Mouse (Mus musculus) forebrain, embryonic 10.5 days (tissue): ENCODE measurements around the gene Psmb3. TPM values are rescaled to one million over a fixed set of nuclear protein-coding genes. Genes with fewer than 3 reads are reported as not detected.

Experiments
- DNase-seq: peaks from one replicate; pipeline ENCODE4 v3.0.0-alpha.2; 2017; ENCODE audit warnings: low spot score; ENCODE audit errors: extremely low spot score
- H3K27ac ChIP-seq: fragments of 300-500 bp; sonication (generic); 2 replicates; pipeline ENCODE4 v1.5.1; 2016; ENCODE audit warnings: mild to moderate bottlenecking
- H3K27me3 ChIP-seq: fragments of 300-500 bp; sonication (generic); 2 replicates; pipeline ENCODE4 v1.6.1; 2016; ENCODE audit warnings: mild to moderate bottlenecking; ENCODE audit not compliant: poor library complexity, severe bottlenecking
- H3K36me3 ChIP-seq: fragments of 300-500 bp; sonication (generic); replicated peaks from 2 replicates; pipeline ENCODE4 v1.6.1; 2016; ENCODE audit warnings: mild to moderate bottlenecking, moderate library complexity
- H3K4me1 ChIP-seq: fragments of 300-500 bp; sonication (generic); 2 replicates; pipeline ENCODE4 v1.6.1; 2016
- H3K4me3 ChIP-seq: fragments of 300-500 bp; sonication (generic); 2 replicates; pipeline ENCODE4 v1.5.1; 2016; ENCODE audit warnings: mild to moderate bottlenecking, moderate library complexity
- H3K9me3 ChIP-seq: fragments of 300-500 bp; sonication (generic); 2 replicates; pipeline ENCODE4 v1.6.1; 2016; ENCODE audit warnings: mild to moderate bottlenecking, moderate library complexity
- WGBS: fragments of 180-500 bp; shearing (Covaris S2); methylation state at CpG from one replicate; pipeline ENCODE4 v1.1.7; 2016; 5-methylcytosine and 5-hydroxymethylcytosine counted together
- microRNA-seq: library from miRNA; unstranded; fragments of <30 nt; microRNA quantifications from one replicate; pipeline ENCODE4, GENCODE M21; 2017
- polyA plus RNA-seq: library from polyadenylated mRNA; unstranded; fragments of >200 nt; fragmentation: Nextera tagmentation; extraction: Ambion mirVana; gene quantifications from 2 replicates; pipeline ENCODE4 v1.2.1, GENCODE M21; 2016

Psmb3 gene
- polyA plus RNA-seq, 1 experiment from 2014 or later: 627 TPM

- Histone ChIP-seq H3K27me3 (no peaks in the 10 kb centered on the region), H3K9me3 (no peaks in the 10 kb centered on the region), H3K4me3 (no peak overlapping the region), H3K4me1 (no peaks in the 10 kb centered on the region), H3K36me3 (peaks cover 94% of the 10 kb centered on the region), H3K27ac (no peak overlapping the region)
- WGBS: 94% methylated on average over 1 of the region's 1 CpGs
- DNase-seq: no peak
These were observed 54.9 kb downstream of the Psmb3 start for GRCm38 (mm10) chr11:97758125-97758524.

- no peak overlapping the region for H3K4me3 ChIP-seq
- H3K4me1 ChIP-seq: no peaks in the 10 kb centered on the region
- WGBS: 90% methylated on average over 6 of the region's 6 CpGs
- no peak overlapping the region for H3K27ac ChIP-seq
- H3K9me3 ChIP-seq: no peaks in the 10 kb centered on the region
- peaks cover 93% of the 10 kb centered on the region for H3K36me3 ChIP-seq
- no peak for DNase-seq
- no peaks in the 10 kb centered on the region for H3K27me3 ChIP-seq
These were observed 55.7 kb downstream of the Psmb3 start for GRCm38 (mm10) chr11:97758942-97759341.

GRCm38 (mm10) chr11:97761638-97762037 lies 58.4 kb downstream of the Psmb3 start:
- Histone ChIP-seq H3K4me3 (no peak overlapping the region), H3K4me1 (peaks cover 16% of the 10 kb centered on the region), H3K27ac (no peak overlapping the region), H3K27me3 (no peaks in the 10 kb centered on the region), H3K9me3 (no peaks in the 10 kb centered on the region), H3K36me3 (peaks cover 75% of the 10 kb centered on the region)
- no peak for DNase-seq

Small RNA genes within 50 kb of the gene (microRNA-seq; reads per million reads assigned to microRNA genes)
- gene Gm24158: 0.90 reads per million
- 0.90 reads per million for gene Mir6927
- gene Mir8102: not detected

Other genes starting within 250 kb of the Psmb3 start
- gene 4933428G20Rik, start 203.1 kb upstream of the Psmb3 start, polyA plus RNA-seq: 0.30 and 0.41 TPM in 2 replicates
- gene Srcin1, start 127.2 kb upstream of the Psmb3 start, polyA plus RNA-seq: 0.91 and 1.1 TPM in 2 replicates
- gene Epop, start 73.7 kb upstream of the Psmb3 start, polyA plus RNA-seq: 11.4 and 11.6 TPM in 2 replicates
- 1.5 and 2.5 TPM in 2 replicates for gene Mllt6, start 40.0 kb upstream of the Psmb3 start, polyA plus RNA-seq
- 17.0 and 21.7 TPM in 2 replicates for gene Cisd3, start 17.6 kb upstream of the Psmb3 start, polyA plus RNA-seq
- gene Pcgf2, start 2.9 kb upstream of the Psmb3 start, polyA plus RNA-seq: 18.4 and 20.9 TPM in 2 replicates
- gene Pip4k2b, start 41.3 kb downstream of the Psmb3 start, polyA plus RNA-seq: 1.3 and 2.1 TPM in 2 replicates
- 20.3 and 22.0 TPM in 2 replicates for gene Cwc25, start 63.2 kb downstream of the Psmb3 start, polyA plus RNA-seq
- 0.73 TPM in 1 of 2 replicates, not detected in the other for gene 1700001P01Rik, start 72.5 kb downstream of the Psmb3 start, polyA plus RNA-seq
- gene Rpl23, start 79.0 kb downstream of the Psmb3 start, polyA plus RNA-seq: 449 and 492 TPM in 2 replicates
- 85.5 and 87.3 TPM in 2 replicates for gene Lasp1, start 95.6 kb downstream of the Psmb3 start, polyA plus RNA-seq
- gene B230217C12Rik, start 137.4 kb downstream of the Psmb3 start, polyA plus RNA-seq: 13.3 and 15.9 TPM in 2 replicates
- 0.64 and 0.91 TPM in 2 replicates for gene Fbxo47, start 180.8 kb downstream of the Psmb3 start, polyA plus RNA-seq